Mouse (Mus musculus): Measurements from ENCODE around the gene Uxt.

The Uxt gene

GRCm38 (mm10) chrX:20961477-20962378 lies at the start of gene Uxt:
TSS of gene Uxt (minus strand) at chrX:20962017.
- DNase-seq = peak; percentile 84

GRCm38 (mm10) chrX:20980901-20981300 lies 19.1 kb upstream of the Uxt start:
- DNase-seq = no peak

GRCm38 (mm10) chrX:20950191-20950880 lies 11.5 kb downstream of the Uxt start, which contains the start of gene Elk1:
TSS of gene Elk1 (minus strand) at chrX:20950608.
- peak; percentile 63 for DNase-seq

GRCm38 (mm10) chrX:20946055-20946454 lies 15.8 kb downstream of the Uxt start:
- peak; percentile 48 for DNase-seq

- no peak for DNase-seq
Observed at GRCm38 (mm10) chrX:20931963-20932362, 29.9 kb downstream of the Uxt start.

GRCm38 (mm10) chrX:20931364-20931763 lies 30.5 kb downstream of the Uxt start, which contains the start of gene Cfp:
TSS of gene Cfp (minus strand) at chrX:20931555.
- no peak for DNase-seq

GRCm38 (mm10) chrX:20929859-20930258 lies 32.0 kb downstream of the Uxt start:
- no peak for DNase-seq

GRCm38 (mm10) chrX:20924976-20925375 lies 36.8 kb downstream of the Uxt start:
- no peak for DNase-seq

- DNase-seq = no peak
Observed at GRCm38 (mm10) chrX:20923506-20923905, 38.3 kb downstream of the Uxt start.

- no peak for DNase-seq
Observed at GRCm38 (mm10) chrX:20921366-20921765, 40.5 kb downstream of the Uxt start.

- DNase-seq = peak; percentile 76
Observed at GRCm38 (mm10) chrX:20920844-20921364, 40.9 kb downstream of the Uxt start, which contains the start of gene Syn1. TSS of gene Syn1 (minus strand) at chrX:20921004.

GRCm38 (mm10) chrX:20920249-20920843 lies 41.5 kb downstream of the Uxt start:
- DNase-seq = peak; percentile 22

GRCm38 (mm10) chrX:20915075-20915474 lies 46.7 kb downstream of the Uxt start:
- DNase-seq = no peak

- DNase-seq = no peak
Observed at GRCm38 (mm10) chrX:20913726-20914125, 48.1 kb downstream of the Uxt start.

GRCm38 (mm10) chrX:20910074-20910473 lies 51.7 kb downstream of the Uxt start:
- DNase-seq = no peak
